Mouse (Mus musculus): ENCODE measurements at regions not wholly inside any gene's neighbourhood (a gene's known extent, or its start where the extent isn't known, plus 50 kb on each side); places are given as distances from the start of the nearest gene placed in this dataset.

- Histone ChIP-seq H3K4me3 (replicated peaks; ENCODE audit: extremely low read depth, low read depth, low read length) (no peak overlapping the region), H3K4me1 (ENCODE audit: control insufficient read depth, insufficient read depth, low read length) (no peaks in the 10 kb centered on the region)
- WGBS: 89% methylated on average over 6 of the region's 6 CpGs
- no peak for DNase-seq
- no peak for TF ChIP-seq POLR2A (IDR thresholded peaks at IDR 0.05; ENCODE audit: borderline replicate concordance, extremely low read depth, low read depth, low read length)
- TF ChIP-seq CTCF (IDR thresholded peaks at IDR 0.05; ENCODE audit: insufficient read depth, low read length): no peak
These were observed 367.0 kb downstream of the Cd83 start for GRCm38 (mm10) chr13:44151526-44151925.

- no peak for DNase-seq
- Histone ChIP-seq H3K4me3 (replicated peaks; ENCODE audit: extremely low read depth, low read depth, low read length) (no peak overlapping the region), H3K4me1 (ENCODE audit: control insufficient read depth, insufficient read depth, low read length) (no peaks in the 10 kb centered on the region)
- TF ChIP-seq CTCF (IDR thresholded peaks at IDR 0.05; ENCODE audit: insufficient read depth, low read length) (no peak), POLR2A (IDR thresholded peaks at IDR 0.05; ENCODE audit: borderline replicate concordance, extremely low read depth, low read depth, low read length) (no peak)
- 59% methylated on average over 10 of the region's 10 CpGs for WGBS
These were observed 368.4 kb downstream of the Cd83 start for GRCm38 (mm10) chr13:44152806-44153613.

- Histone ChIP-seq H3K4me1 (ENCODE audit: control insufficient read depth, insufficient read depth, low read length) (no peaks in the 10 kb centered on the region), H3K4me3 (replicated peaks; ENCODE audit: extremely low read depth, low read depth, low read length) (no peak overlapping the region)
- TF ChIP-seq CTCF (IDR thresholded peaks at IDR 0.05; ENCODE audit: insufficient read depth, low read length) (no peak), POLR2A (IDR thresholded peaks at IDR 0.05; ENCODE audit: borderline replicate concordance, extremely low read depth, low read depth, low read length) (no peak)
- 93% methylated on average over 5 of the region's 5 CpGs for WGBS
- no peak for DNase-seq
These were observed 369.2 kb downstream of the Cd83 start for GRCm38 (mm10) chr13:44153784-44154183.

- 93% methylated on average over 4 of the region's 4 CpGs for WGBS
These were observed 371.4 kb downstream of the Cd83 start for GRCm38 (mm10) chr13:44155956-44156355.

GRCm38 (mm10) chr13:44156546-44156945 is 372.0 kb downstream of the Cd83 start:
- no peak overlapping the region for H3K4me3 ChIP-seq (replicated peaks; ENCODE audit: extremely low read depth, low read depth, low read length)
- WGBS: 74% methylated on average over 3 of the region's 3 CpGs
- no peaks in the 10 kb centered on the region for H3K4me1 ChIP-seq (ENCODE audit: control insufficient read depth, insufficient read depth, low read length)
- TF ChIP-seq POLR2A (IDR thresholded peaks at IDR 0.05; ENCODE audit: borderline replicate concordance, extremely low read depth, low read depth, low read length) (no peak), CTCF (IDR thresholded peaks at IDR 0.05; ENCODE audit: insufficient read depth, low read length) (no peak)
- DNase-seq: no peak

More at GRCm38 (mm10) chr13:44155956-44156355, 371.4 kb downstream of the Cd83 start:
- no peak for DNase-seq
- Histone ChIP-seq H3K4me1 (ENCODE audit: control insufficient read depth, insufficient read depth, low read length) (no peaks in the 10 kb centered on the region), H3K4me3 (replicated peaks; ENCODE audit: extremely low read depth, low read depth, low read length) (no peak overlapping the region)
- TF ChIP-seq CTCF (IDR thresholded peaks at IDR 0.05; ENCODE audit: insufficient read depth, low read length) (no peak), POLR2A (IDR thresholded peaks at IDR 0.05; ENCODE audit: borderline replicate concordance, extremely low read depth, low read depth, low read length) (no peak)

GRCm38 (mm10) chr13:44157236-44157635 is 372.7 kb downstream of the Cd83 start:
- no peak for DNase-seq
- Histone ChIP-seq H3K4me1 (ENCODE audit: control insufficient read depth, insufficient read depth, low read length) (no peaks in the 10 kb centered on the region), H3K4me3 (replicated peaks; ENCODE audit: extremely low read depth, low read depth, low read length) (no peak overlapping the region)
- TF ChIP-seq POLR2A (IDR thresholded peaks at IDR 0.05; ENCODE audit: borderline replicate concordance, extremely low read depth, low read depth, low read length) (no peak), CTCF (IDR thresholded peaks at IDR 0.05; ENCODE audit: insufficient read depth, low read length) (no peak)
- WGBS: 81% methylated on average over 4 of the region's 4 CpGs

- Histone ChIP-seq H3K4me1 (ENCODE audit: control insufficient read depth, insufficient read depth, low read length) (no peaks in the 10 kb centered on the region), H3K4me3 (replicated peaks; ENCODE audit: extremely low read depth, low read depth, low read length) (no peak overlapping the region)
- no peak for DNase-seq
- no peak for TF ChIP-seq CTCF (IDR thresholded peaks at IDR 0.05; ENCODE audit: insufficient read depth, low read length)
- TF ChIP-seq POLR2A (IDR thresholded peaks at IDR 0.05; ENCODE audit: borderline replicate concordance, extremely low read depth, low read depth, low read length): no peak
- 66% methylated on average over 6 of the region's 6 CpGs for WGBS
These were observed 373.8 kb downstream of the Cd83 start for GRCm38 (mm10) chr13:44158364-44158763.

GRCm38 (mm10) chr13:44159346-44159745 is 374.8 kb downstream of the Cd83 start:
- WGBS: 90% methylated on average over 2 of the region's 2 CpGs
- H3K4me1 ChIP-seq (ENCODE audit: control insufficient read depth, insufficient read depth, low read length): no peaks in the 10 kb centered on the region
- TF ChIP-seq POLR2A (IDR thresholded peaks at IDR 0.05; ENCODE audit: borderline replicate concordance, extremely low read depth, low read depth, low read length): no peak
- TF ChIP-seq CTCF (IDR thresholded peaks at IDR 0.05; ENCODE audit: insufficient read depth, low read length): no peak
- H3K4me3 ChIP-seq (replicated peaks; ENCODE audit: extremely low read depth, low read depth, low read length): no peak overlapping the region
- no peak for DNase-seq

- no peak for TF ChIP-seq POLR2A (IDR thresholded peaks at IDR 0.05; ENCODE audit: borderline replicate concordance, extremely low read depth, low read depth, low read length)
- no peak for TF ChIP-seq CTCF (IDR thresholded peaks at IDR 0.05; ENCODE audit: insufficient read depth, low read length)
- H3K4me1 ChIP-seq (ENCODE audit: control insufficient read depth, insufficient read depth, low read length): no peaks in the 10 kb centered on the region
- no peak overlapping the region for H3K4me3 ChIP-seq (replicated peaks; ENCODE audit: extremely low read depth, low read depth, low read length)
- no peak for DNase-seq
These were observed 380.2 kb downstream of the Cd83 start for GRCm38 (mm10) chr13:44164746-44165145.

- WGBS: 50% methylated on average over 9 of the region's 9 CpGs
- H3K4me1 ChIP-seq (ENCODE audit: control insufficient read depth, insufficient read depth, low read length): no peaks in the 10 kb centered on the region
- no peak for TF ChIP-seq POLR2A (IDR thresholded peaks at IDR 0.05; ENCODE audit: borderline replicate concordance, extremely low read depth, low read depth, low read length)
- no peak for TF ChIP-seq CTCF (IDR thresholded peaks at IDR 0.05; ENCODE audit: insufficient read depth, low read length)
- no peak overlapping the region for H3K4me3 ChIP-seq (replicated peaks; ENCODE audit: extremely low read depth, low read depth, low read length)
- DNase-seq: no peak
These were observed 382.6 kb downstream of the Cd83 start for GRCm38 (mm10) chr13:44167186-44167585.

All from lung, adult 2 months (tissue).